Comparison of ENCODE assay signal across 8 mouse cellular contexts in the genomic region with DNA sequence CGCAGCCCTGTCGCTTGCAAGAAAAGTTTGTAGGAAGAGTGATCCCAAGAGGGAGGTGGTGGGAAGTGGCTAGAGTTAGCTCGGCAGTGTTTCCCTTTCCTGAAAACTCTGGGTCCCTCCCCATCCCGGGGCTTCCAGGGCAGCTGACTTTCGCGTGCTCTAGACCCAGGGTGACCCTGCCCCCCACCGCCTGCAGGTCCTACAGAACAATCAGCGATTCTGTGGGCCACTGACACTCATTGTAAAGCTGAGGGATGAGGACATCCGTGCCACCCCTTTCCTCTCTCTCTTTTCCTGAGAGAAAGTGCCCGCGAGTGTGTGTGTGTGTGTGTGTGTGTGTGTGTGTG. TPM values are rescaled to one million over a fixed set of nuclear protein-coding genes. Genes with fewer than 3 reads are reported as not detected.
A peak's percentile ranks its signal among the peaks of the same experiment; 100 is the strongest.
DNase-seq lines count a peak whose midpoint lies in the region; ATAC-seq and TF ChIP-seq lines count a peak whose summit lies in the region.

No protein-coding gene starts in this region.

- intact Hi-C loops in left cerebral cortex, postnatal 14 days (cut with DNase I) = loop anchor here (10.0 kb wide), 1 partner anchor 215 kb away; no protein-coding TSS in a partner anchor

- peak; percentile 64 for DNase-seq in adrenal gland, postnatal 14 days
- no peak for DNase-seq in adrenal gland, postnatal 4 days (ENCODE audit: low spot score in 2 of 2)
- DNase-seq in left cerebral cortex, adult 9 months (ENCODE audit: low spot score in 2 of 2) = peak; percentile 40 to 48
- no peak for DNase-seq in left cerebral cortex, postnatal 14 days (ENCODE audit: low spot score in 2 of 2)
- DNase-seq in forebrain, postnatal 0 days = no peak
- DNase-seq in liver, embryonic 11.5 days (ENCODE audit: low spot score) = no peak
- DNase-seq in ovary, postnatal 36 days (ENCODE audit: low spot score) = no peak

- peak overlapping the region; percentile 38 for H3K4me3 ChIP-seq in forebrain, postnatal 0 days (ENCODE audit: low read depth, low read length)
- H3K4me3 ChIP-seq in liver, embryonic 11.5 days (ENCODE audit: low read depth, low read length) = peak overlapping the region; percentile 69
- peak overlapping the region; percentile 67 for H3K4me3 ChIP-seq in stomach, embryonic 14.5 days (ENCODE audit: low read depth, low read length)

- WGBS in forebrain, postnatal 0 days = under 1% methylated on average over 11 of the region's 11 CpGs
- WGBS in liver, embryonic 11.5 days = under 1% methylated on average over 11 of the region's 11 CpGs
- under 1% methylated on average over 11 of the region's 11 CpGs for WGBS in stomach, embryonic 14.5 days

- no peaks in the 10 kb centered on the region for H3K36me3 ChIP-seq in forebrain, postnatal 0 days (ENCODE audit: insufficient read depth)
- no peaks in the 10 kb centered on the region for H3K36me3 ChIP-seq in liver, embryonic 11.5 days (ENCODE audit: control insufficient read depth, insufficient read depth, low read length)
- H3K36me3 ChIP-seq in stomach, embryonic 14.5 days (ENCODE audit: control insufficient read depth, insufficient read depth, low read length) = no peaks in the 10 kb centered on the region

- H3K4me1 ChIP-seq in forebrain, postnatal 0 days (ENCODE audit: insufficient read depth) = 0 out of 2 replicates have a peak, but pooled peaks cover 4% of the 10 kb centered on the region
- H3K4me1 ChIP-seq in liver, embryonic 11.5 days (replicated peaks; ENCODE audit: control insufficient read depth, insufficient read depth, low read length) = peaks cover 43% of the 10 kb centered on the region
- peaks cover 45% of the 10 kb centered on the region for H3K4me1 ChIP-seq in stomach, embryonic 14.5 days (ENCODE audit: control insufficient read depth, insufficient read depth, low read length)

- peak; percentile 16; the same call in 1 of the 2 replicates for ATAC-seq in forebrain, postnatal 0 days
- peak; percentile 16; the same call in 1 of the 2 replicates for ATAC-seq in liver, embryonic 11.5 days (replicated peaks; ENCODE audit: low FRiP score)
- 0 out of 2 replicates have a peak, but pooled peaks have one; percentile 14 for ATAC-seq in stomach, embryonic 14.5 days (ENCODE audit: insufficient number of reproducible peaks, insufficient read depth, low FRiP score, low read depth)

- peak overlapping the region; percentile 58 for H3K4me2 ChIP-seq in forebrain, postnatal 0 days (ENCODE audit: low read depth)
- peak overlapping the region; percentile 83 for H3K4me2 ChIP-seq in liver, embryonic 11.5 days
- peak overlapping the region; percentile 80 for H3K4me2 ChIP-seq in stomach, embryonic 14.5 days (replicated peaks; ENCODE audit: low read depth, low read length)

- no peak for TF ChIP-seq CTCF in forebrain, postnatal 0 days (IDR thresholded peaks at IDR 0.05; ENCODE audit: low read depth)

- H3K27me3 ChIP-seq in forebrain, postnatal 0 days (ENCODE audit: insufficient read depth, low read length) = no peaks in the 10 kb centered on the region
- no peaks in the 10 kb centered on the region for H3K27me3 ChIP-seq in liver, embryonic 11.5 days (replicated peaks; ENCODE audit: control insufficient read depth, insufficient read depth, low read length)
- H3K27me3 ChIP-seq in stomach, embryonic 14.5 days (ENCODE audit: control insufficient read depth, insufficient read depth, low read length) = no peaks in the 10 kb centered on the region

- no peaks in the 10 kb centered on the region for H3K9me3 ChIP-seq in forebrain, postnatal 0 days (ENCODE audit: low read length)
- no peaks in the 10 kb centered on the region for H3K9me3 ChIP-seq in liver, embryonic 11.5 days (ENCODE audit: control insufficient read depth, low read length)
- no peaks in the 10 kb centered on the region for H3K9me3 ChIP-seq in stomach, embryonic 14.5 days (ENCODE audit: control insufficient read depth, low read depth, low read length)

- H3K27ac ChIP-seq in forebrain, postnatal 0 days (ENCODE audit: low read depth, low read length) = no peak overlapping the region
- peak overlapping the region; percentile 68 for H3K27ac ChIP-seq in liver, embryonic 11.5 days (ENCODE audit: low read depth, low read length)
- H3K27ac ChIP-seq in stomach, embryonic 14.5 days (ENCODE audit: low read length) = peak overlapping the region; percentile 96

- peak overlapping the region; percentile 51 for H3K9ac ChIP-seq in forebrain, postnatal 0 days
- peak overlapping the region; percentile 78 for H3K9ac ChIP-seq in liver, embryonic 11.5 days (ENCODE audit: low read depth, low read length)
- peak overlapping the region; percentile 77 for H3K9ac ChIP-seq in stomach, embryonic 14.5 days (replicated peaks; ENCODE audit: low read depth, low read length)

RNA-seq across cellular contexts. Expression of gene Csrp1, which starts 9.5 kb away (rescaled TPM):
- total RNA-seq in adrenal gland, postnatal 14 days (2021) = 70.1 and 88.2 TPM in 2 replicates
- 100 to 1,000 TPM in 1 of 2 experiments, 10 to 100 TPM in 1; 98.5 to 108 TPM for total RNA-seq in adrenal gland, postnatal 4 days (2021)
- 100 to 1,000 TPM; 133 to 136 TPM for total RNA-seq in left cerebral cortex, postnatal 14 days (2021)
- total RNA-seq in forebrain, postnatal 0 days (2014; rRNA removed) = 53.2 and 55.7 TPM in 2 replicates
- 20.8 and 21.0 TPM in 2 replicates for polyA plus RNA-seq in forebrain, postnatal 0 days (2015; fragmentation: Nextera tagmentation; extraction: Ambion mirVana)
- polyA plus RNA-seq in liver, embryonic 11.5 days (2014; fragmentation: Nextera tagmentation; extraction: Ambion mirVana) = 65.6 and 71.8 TPM in 2 replicates
- 232 and 265 TPM in 2 replicates for polyA plus RNA-seq in stomach, embryonic 14.5 days (2014; fragmentation: Nextera tagmentation; extraction: Ambion mirVana)

RNA-seq across cellular contexts. Expression of gene Phlda3, which starts 36.6 kb away (rescaled TPM):
- 44.9 and 49.5 TPM in 2 replicates for total RNA-seq in adrenal gland, postnatal 14 days (2021)
- 10 to 100 TPM; 25.1 to 33.6 TPM for total RNA-seq in adrenal gland, postnatal 4 days (2021)
- total RNA-seq in left cerebral cortex, postnatal 14 days (2021) = 10 to 100 TPM; 15.0 to 16.6 TPM
- 23.6 and 27.2 TPM in 2 replicates for total RNA-seq in forebrain, postnatal 0 days (2014; rRNA removed)
- polyA plus RNA-seq in forebrain, postnatal 0 days (2015; fragmentation: Nextera tagmentation; extraction: Ambion mirVana) = 28.5 and 30.3 TPM in 2 replicates
- polyA plus RNA-seq in liver, embryonic 11.5 days (2014; fragmentation: Nextera tagmentation; extraction: Ambion mirVana) = 22.5 and 22.8 TPM in 2 replicates
- 82.1 and 86.8 TPM in 2 replicates for polyA plus RNA-seq in stomach, embryonic 14.5 days (2014; fragmentation: Nextera tagmentation; extraction: Ambion mirVana)

RNA-seq across cellular contexts. Expression of gene Tnni1, which starts 49.9 kb away (rescaled TPM):
- total RNA-seq in adrenal gland, postnatal 14 days (2021) = 0.34 TPM in 1 of 2 replicates, not detected in the other
- total RNA-seq in adrenal gland, postnatal 4 days (2021) = 10 to 100 TPM in 1 of 2 experiments, 1 to 10 TPM in 1; 4.4 to 13.1 TPM
- 1 to 10 TPM; 2.3 to 2.5 TPM for total RNA-seq in left cerebral cortex, postnatal 14 days (2021)
- 0.19 TPM in 1 of 2 replicates, not detected in the other for total RNA-seq in forebrain, postnatal 0 days (2014; rRNA removed)
- polyA plus RNA-seq in forebrain, postnatal 0 days (2015; fragmentation: Nextera tagmentation; extraction: Ambion mirVana) = 0.39 and 0.48 TPM in 2 replicates
- polyA plus RNA-seq in liver, embryonic 11.5 days (2014; fragmentation: Nextera tagmentation; extraction: Ambion mirVana) = 42.1 and 58.2 TPM in 2 replicates
- polyA plus RNA-seq in stomach, embryonic 14.5 days (2014; fragmentation: Nextera tagmentation; extraction: Ambion mirVana) = 1.9 and 3.2 TPM in 2 replicates

Comparison
In these comparisons a context has a peak if more than half of its experiments do, and no peak if none do; other contexts are left out.
1. DNase-seq: peak in adrenal gland, postnatal 14 days (single experiment) and left cerebral cortex, adult 9 months (2 of 2); none in adrenal gland, postnatal 4 days (0 of 2), left cerebral cortex, postnatal 14 days (0 of 2), forebrain, postnatal 0 days (single experiment), liver, embryonic 11.5 days (single experiment) and ovary, postnatal 36 days (single experiment).
2. Peak in every context shown above with its lines, with median percentiles within 50 percentile points of each other: ATAC-seq, H3K4me2 ChIP-seq, H3K4me3 ChIP-seq and H3K9ac ChIP-seq.